Mouse (Mus musculus): ENCODE measurements around the gene Timp2.

Timp2 gene

GRCm38 (mm10) chr11:118371876-118372275 is 16.3 kb upstream of the Timp2 start:
- in situ Hi-C loops (cut with MboI, MseI), result loop anchor here (10.0 kb wide), 1 partner anchor 47 kb away; no protein-coding TSS in a partner anchor

GRCm38 (mm10) chr11:118369657-118370056 is 14.1 kb upstream of the Timp2 start:
- in situ Hi-C loops (cut with MboI, MseI), result loop anchor here (10.0 kb wide), 1 partner anchor 45 kb away; no protein-coding TSS in a partner anchor

- in situ Hi-C loops (cut with MboI, MseI), result no loop called here
Measured at GRCm38 (mm10) chr11:118369251-118369650, 13.7 kb upstream of the Timp2 start.

- in situ Hi-C loops (cut with MboI, MseI), result no loop called here
Measured at GRCm38 (mm10) chr11:118368330-118368729, 12.8 kb upstream of the Timp2 start.

GRCm38 (mm10) chr11:118366559-118366958 is 11.0 kb upstream of the Timp2 start:
- in situ Hi-C loops (cut with MboI, MseI), result no loop called here

GRCm38 (mm10) chr11:118366108-118366507 is 10.6 kb upstream of the Timp2 start:
- in situ Hi-C loops (cut with MboI, MseI), result no loop called here

GRCm38 (mm10) chr11:118365171-118365570 is 9.6 kb upstream of the Timp2 start:
- in situ Hi-C loops (cut with MboI, MseI), result no loop called here

GRCm38 (mm10) chr11:118364021-118364420 is 8.5 kb upstream of the Timp2 start:
- in situ Hi-C loops (cut with MboI, MseI), result no loop called here

- in situ Hi-C loops (cut with MboI, MseI), result no loop called here
Measured at GRCm38 (mm10) chr11:118362971-118363518, 7.5 kb upstream of the Timp2 start.

- in situ Hi-C loops (cut with MboI, MseI), result no loop called here
Measured at GRCm38 (mm10) chr11:118362501-118362900, 7.0 kb upstream of the Timp2 start.

GRCm38 (mm10) chr11:118360907-118361341 is 5.4 kb upstream of the Timp2 start:
- in situ Hi-C loops (cut with MboI, MseI), result no loop called here

GRCm38 (mm10) chr11:118360491-118360890 is 5.0 kb upstream of the Timp2 start:
- in situ Hi-C loops (cut with MboI, MseI), result no loop called here

- in situ Hi-C loops (cut with MboI, MseI), result no loop called here
Measured at GRCm38 (mm10) chr11:118355205-118355604, 335 bp downstream of the Timp2 start.

- in situ Hi-C loops (cut with MboI, MseI), result no loop called here
Measured at GRCm38 (mm10) chr11:118354636-118355191, 826 bp downstream of the Timp2 start.

- in situ Hi-C loops (cut with MboI, MseI), result loop anchor here (10.0 kb wide), 1 partner anchor 1045 kb away; no protein-coding TSS in a partner anchor
Measured at GRCm38 (mm10) chr11:118349494-118349893, 6.0 kb downstream of the Timp2 start.

- in situ Hi-C loops (cut with MboI, MseI), result loop anchor here (10.0 kb wide), 1 partner anchor 1044 kb away; no protein-coding TSS in a partner anchor
Measured at GRCm38 (mm10) chr11:118348877-118349276, 6.7 kb downstream of the Timp2 start.

GRCm38 (mm10) chr11:118348419-118348818 is 7.1 kb downstream of the Timp2 start:
- in situ Hi-C loops (cut with MboI, MseI), result loop anchor here (10.0 kb wide), 1 partner anchor 1044 kb away; no protein-coding TSS in a partner anchor

GRCm38 (mm10) chr11:118347911-118348310 is 7.6 kb downstream of the Timp2 start:
- in situ Hi-C loops (cut with MboI, MseI), result loop anchor here (10.0 kb wide), 1 partner anchor 1043 kb away; no protein-coding TSS in a partner anchor

- in situ Hi-C loops (cut with MboI, MseI), result loop anchor here (10.0 kb wide), 1 partner anchor 1043 kb away; no protein-coding TSS in a partner anchor
Measured at GRCm38 (mm10) chr11:118347391-118347790, 8.1 kb downstream of the Timp2 start.

GRCm38 (mm10) chr11:118346395-118347096 is 9.0 kb downstream of the Timp2 start:
- in situ Hi-C loops (cut with MboI, MseI), result loop anchor here (10.0 kb wide), 1 partner anchor 1042 kb away; no protein-coding TSS in a partner anchor

GRCm38 (mm10) chr11:118345693-118346092 is 9.8 kb downstream of the Timp2 start:
- in situ Hi-C loops (cut with MboI, MseI), result loop anchor here (10.0 kb wide), 1 partner anchor 1041 kb away; no protein-coding TSS in a partner anchor

- in situ Hi-C loops (cut with MboI, MseI), result loop anchor here (10.0 kb wide), 1 partner anchor 1039 kb away; no protein-coding TSS in a partner anchor
Measured at GRCm38 (mm10) chr11:118343629-118344028, 11.9 kb downstream of the Timp2 start.

Measured in T-helper 1 cell (primary cell).